Mouse (Mus musculus): ENCODE results near the gene Sptbn1. TPM values are rescaled to one million over a fixed set of nuclear protein-coding genes. Genes with fewer than 3 reads are reported as not detected.

Sptbn1 gene
- polyA plus RNA-seq, 1 experiment = 174 TPM

- no peak for DNase-seq (ENCODE audit: low read depth)
- TF ChIP-seq POLR2A (IDR thresholded peaks at IDR 0.05; ENCODE audit: borderline replicate concordance, extremely low read depth, insufficient read depth, insufficient read length, poor library complexity, severe bottlenecking) (no peak), CTCF (IDR thresholded peaks at IDR 0.05; ENCODE audit: borderline replicate concordance, extremely low read depth, insufficient read depth, insufficient read length) (no peak)
Observed at GRCm38 (mm10) chr11:30164515-30165214, 103.3 kb downstream of the Sptbn1 start.

DNA sequence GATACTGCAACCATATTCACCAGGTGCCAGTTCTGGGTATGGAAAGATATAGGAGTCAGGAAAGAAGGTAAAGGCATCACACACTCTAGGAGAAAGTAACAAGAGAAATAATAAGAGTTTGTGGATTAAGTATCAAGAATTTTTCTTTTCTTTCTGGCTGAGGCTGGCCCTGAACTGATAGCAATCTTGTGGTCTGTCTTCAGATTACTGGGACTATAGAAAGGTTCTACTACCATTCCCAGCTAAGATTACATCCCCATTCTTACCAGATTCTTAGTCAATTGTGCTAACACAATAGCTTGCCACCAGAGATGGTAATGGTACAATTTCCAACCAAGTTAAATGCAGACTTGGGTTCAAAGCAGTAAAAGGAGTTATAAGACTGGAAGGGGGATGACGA is 104.1 kb downstream of the Sptbn1 start:
- TF ChIP-seq CTCF (IDR thresholded peaks at IDR 0.05; ENCODE audit: borderline replicate concordance, extremely low read depth, insufficient read depth, insufficient read length) (no peak), POLR2A (IDR thresholded peaks at IDR 0.05; ENCODE audit: borderline replicate concordance, extremely low read depth, insufficient read depth, insufficient read length, poor library complexity, severe bottlenecking) (no peak)
- DNase-seq (ENCODE audit: low read depth) = no peak

GRCm38 (mm10) chr11:30163081-30163480 is 104.9 kb downstream of the Sptbn1 start:
- no peak for TF ChIP-seq POLR2A (IDR thresholded peaks at IDR 0.05; ENCODE audit: borderline replicate concordance, extremely low read depth, insufficient read depth, insufficient read length, poor library complexity, severe bottlenecking)
- no peak for TF ChIP-seq CTCF (IDR thresholded peaks at IDR 0.05; ENCODE audit: borderline replicate concordance, extremely low read depth, insufficient read depth, insufficient read length)
- no peak for DNase-seq (ENCODE audit: low read depth)

DNA sequence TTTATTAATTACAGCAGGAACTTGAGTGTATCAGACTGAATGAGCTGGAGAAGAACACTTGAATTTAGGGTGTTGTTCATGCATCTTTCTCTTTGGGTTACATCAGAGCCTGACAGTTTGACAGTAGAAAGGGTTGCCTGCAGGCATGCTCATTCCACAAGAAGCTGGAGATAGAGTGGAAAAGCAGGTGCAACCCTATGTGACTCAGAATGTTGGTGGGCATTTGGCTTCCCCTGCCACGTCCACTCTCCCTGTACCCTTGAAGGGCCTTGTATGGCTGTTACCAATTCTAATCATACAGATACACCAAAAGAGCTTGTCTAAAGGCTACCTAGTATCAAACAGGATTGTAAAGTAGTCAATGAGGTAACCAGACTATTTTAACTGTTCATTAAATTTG is 106.2 kb downstream of the Sptbn1 start:
- TF ChIP-seq POLR2A (IDR thresholded peaks at IDR 0.05; ENCODE audit: borderline replicate concordance, extremely low read depth, insufficient read depth, insufficient read length, poor library complexity, severe bottlenecking) = no peak
- TF ChIP-seq CTCF (IDR thresholded peaks at IDR 0.05; ENCODE audit: borderline replicate concordance, extremely low read depth, insufficient read depth, insufficient read length) = no peak
- no peak for DNase-seq (ENCODE audit: low read depth)

- peak; percentile 60 for DNase-seq (ENCODE audit: low read depth)
- no peak for TF ChIP-seq POLR2A (IDR thresholded peaks at IDR 0.05; ENCODE audit: borderline replicate concordance, extremely low read depth, insufficient read depth, insufficient read length, poor library complexity, severe bottlenecking)
- no peak for TF ChIP-seq CTCF (IDR thresholded peaks at IDR 0.05; ENCODE audit: borderline replicate concordance, extremely low read depth, insufficient read depth, insufficient read length)
Observed at GRCm38 (mm10) chr11:30161173-30161650, 106.8 kb downstream of the Sptbn1 start.

DNA sequence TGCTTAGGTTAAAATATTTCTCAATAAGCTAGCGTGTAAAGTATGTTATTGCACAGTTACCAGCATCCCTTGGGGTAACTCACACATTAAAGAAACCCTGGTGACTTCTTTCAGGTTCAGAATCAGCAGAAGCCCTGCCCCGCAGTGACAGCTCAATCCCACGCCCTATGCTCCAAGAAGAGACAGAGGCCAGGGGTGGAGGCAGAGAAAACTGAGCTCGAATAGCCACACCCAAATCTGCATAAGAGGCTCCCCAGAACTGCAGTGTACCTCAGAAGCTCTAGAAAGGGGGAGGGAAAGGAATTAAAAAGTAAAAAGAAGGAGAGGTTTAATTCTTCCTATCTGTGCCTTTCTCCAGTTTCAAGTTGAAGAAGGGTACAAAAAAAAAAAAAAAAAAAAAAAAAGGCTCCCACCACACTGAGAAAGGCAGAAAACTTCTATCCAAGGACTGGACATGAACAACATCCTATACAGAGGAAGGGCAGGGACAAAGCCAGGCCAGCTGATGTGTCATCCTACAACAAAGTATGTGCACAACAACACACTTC is 107.3 kb downstream of the Sptbn1 start:
- TF ChIP-seq CTCF (IDR thresholded peaks at IDR 0.05; ENCODE audit: borderline replicate concordance, extremely low read depth, insufficient read depth, insufficient read length) (no peak), POLR2A (IDR thresholded peaks at IDR 0.05; ENCODE audit: borderline replicate concordance, extremely low read depth, insufficient read depth, insufficient read length, poor library complexity, severe bottlenecking) (no peak)
- DNase-seq (ENCODE audit: low read depth) = no peak

DNA sequence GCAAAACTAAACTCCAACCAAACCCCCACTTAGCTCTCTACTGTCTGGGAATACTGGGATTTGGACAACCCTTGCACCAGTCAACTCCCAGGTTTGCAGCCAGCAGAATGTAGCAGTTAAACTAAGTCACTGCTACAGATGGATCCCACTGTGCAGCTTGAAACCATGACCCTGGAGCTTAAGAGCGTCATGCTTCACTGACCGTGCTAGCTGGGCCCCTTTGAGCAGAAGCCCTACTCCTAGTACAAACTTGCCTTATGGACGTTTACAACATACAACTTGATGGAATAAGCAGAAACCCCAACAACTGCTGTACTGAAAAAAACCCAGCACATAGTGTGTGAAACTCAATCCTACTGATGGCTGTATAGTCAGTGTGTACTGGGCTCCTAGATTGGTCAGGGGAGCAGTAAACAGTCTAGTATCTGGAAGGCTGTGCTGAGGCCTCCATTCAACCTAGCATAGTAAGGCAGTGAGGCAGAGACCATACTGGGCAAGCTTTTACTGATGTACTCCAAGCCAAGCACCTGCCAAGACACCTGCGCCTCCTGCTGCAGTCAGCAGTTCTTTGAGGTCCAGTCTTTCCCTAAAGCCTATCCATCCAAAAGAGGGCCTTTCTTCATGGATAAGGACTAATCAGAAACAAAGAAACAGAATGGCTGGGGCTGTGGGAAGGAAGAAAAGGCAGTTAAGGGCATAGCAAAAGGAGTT is 108.3 kb downstream of the Sptbn1 start:
- TF ChIP-seq CTCF (IDR thresholded peaks at IDR 0.05; ENCODE audit: borderline replicate concordance, extremely low read depth, insufficient read depth, insufficient read length) (no peak), POLR2A (IDR thresholded peaks at IDR 0.05; ENCODE audit: borderline replicate concordance, extremely low read depth, insufficient read depth, insufficient read length, poor library complexity, severe bottlenecking) (no peak)
- DNase-seq (ENCODE audit: low read depth) = no peak

GRCm38 (mm10) chr11:30158028-30158700 is 109.8 kb downstream of the Sptbn1 start:
- TF ChIP-seq CTCF (IDR thresholded peaks at IDR 0.05; ENCODE audit: borderline replicate concordance, extremely low read depth, insufficient read depth, insufficient read length) = no peak
- TF ChIP-seq POLR2A (IDR thresholded peaks at IDR 0.05; ENCODE audit: borderline replicate concordance, extremely low read depth, insufficient read depth, insufficient read length, poor library complexity, severe bottlenecking) = no peak

DNA sequence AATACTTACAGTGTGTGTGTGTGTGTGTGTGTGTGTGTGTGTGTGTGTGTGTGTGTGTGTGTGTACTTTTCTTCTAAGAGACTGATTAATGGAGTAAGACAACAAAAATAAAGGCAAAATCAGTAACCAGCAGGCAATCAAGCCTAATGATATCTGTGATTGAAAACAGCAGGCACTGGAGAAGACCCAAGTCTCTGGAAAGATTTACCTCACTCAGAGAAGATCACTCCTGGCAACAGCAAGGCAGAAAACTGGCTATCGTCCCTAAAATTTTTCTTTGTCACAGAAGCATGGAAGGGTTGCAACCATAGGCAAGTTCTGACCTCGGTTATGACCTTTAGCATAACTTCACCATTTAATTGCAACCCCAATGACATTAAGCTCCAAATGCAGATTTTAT is 112.1 kb downstream of the Sptbn1 start:
- TF ChIP-seq CTCF (IDR thresholded peaks at IDR 0.05; ENCODE audit: borderline replicate concordance, extremely low read depth, insufficient read depth, insufficient read length) (no peak), POLR2A (IDR thresholded peaks at IDR 0.05; ENCODE audit: borderline replicate concordance, extremely low read depth, insufficient read depth, insufficient read length, poor library complexity, severe bottlenecking) (no peak)
- peak; percentile 25 for DNase-seq (ENCODE audit: low read depth)

More at GRCm38 (mm10) chr11:30158028-30158700, 109.8 kb downstream of the Sptbn1 start:
- peak; percentile 29 for DNase-seq (ENCODE audit: low read depth)

DNA sequence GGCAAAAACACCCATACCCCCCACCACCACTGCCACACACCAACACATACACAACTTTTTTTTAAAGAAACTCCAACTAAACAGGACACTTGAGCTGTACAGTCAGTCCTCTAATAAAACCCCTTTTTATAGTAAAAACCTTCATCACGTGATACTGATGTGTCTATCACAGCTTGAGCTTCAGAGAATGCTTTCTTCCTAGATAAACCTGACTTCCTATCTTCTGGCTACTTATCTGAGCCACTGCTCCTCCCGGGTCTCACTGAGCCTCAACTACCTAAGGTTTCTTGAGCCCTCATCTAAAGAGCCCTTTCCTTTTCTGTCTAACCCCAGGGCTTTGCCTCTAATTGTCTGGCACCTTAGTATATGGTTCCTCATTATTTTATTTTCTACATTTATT is 113.0 kb downstream of the Sptbn1 start:
- TF ChIP-seq POLR2A (IDR thresholded peaks at IDR 0.05; ENCODE audit: borderline replicate concordance, extremely low read depth, insufficient read depth, insufficient read length, poor library complexity, severe bottlenecking) (no peak), CTCF (IDR thresholded peaks at IDR 0.05; ENCODE audit: borderline replicate concordance, extremely low read depth, insufficient read depth, insufficient read length) (no peak)
- no peak for DNase-seq (ENCODE audit: low read depth)

- DNase-seq (ENCODE audit: low read depth) = no peak
- TF ChIP-seq POLR2A (IDR thresholded peaks at IDR 0.05; ENCODE audit: borderline replicate concordance, extremely low read depth, insufficient read depth, insufficient read length, poor library complexity, severe bottlenecking) (no peak), CTCF (IDR thresholded peaks at IDR 0.05; ENCODE audit: borderline replicate concordance, extremely low read depth, insufficient read depth, insufficient read length) (no peak)
Observed at GRCm38 (mm10) chr11:30148888-30149287, 119.1 kb downstream of the Sptbn1 start.
